Mouse (Mus musculus): ENCODE results near the gene Rhbdl3. TPM values are rescaled to one million over a fixed set of nuclear protein-coding genes. Genes with fewer than 3 reads are reported as not detected.

Gene Rhbdl3
- polyA plus RNA-seq, 1 experiment from 2014 or later: 3.3 TPM

GRCm38 (mm10) chr11:80302536-80302935 is 1.8 kb downstream of the Rhbdl3 start:
- H3K4me2 ChIP-seq (replicated peaks; ENCODE audit: low read depth, low read length): peak overlapping the region; percentile 99
- no peaks in the 10 kb centered on the region for H3K36me3 ChIP-seq (ENCODE audit: control insufficient read depth, insufficient read depth, low read length)
- peaks cover 7% of the 10 kb centered on the region; the same call in 1 of the 2 replicates for H3K27me3 ChIP-seq (ENCODE audit: control insufficient read depth, insufficient read depth, low read length)
- H3K9me3 ChIP-seq (ENCODE audit: control insufficient read depth, low read depth, low read length): no peaks in the 10 kb centered on the region
- WGBS: 3% methylated on average over 11 of the region's 11 CpGs
- H3K9ac ChIP-seq (replicated peaks; ENCODE audit: low read depth, low read length): no peak overlapping the region
- peak overlapping the region; percentile 64 for H3K4me3 ChIP-seq (ENCODE audit: low read depth, low read length)
- peak; percentile 59 for ATAC-seq (ENCODE audit: insufficient number of reproducible peaks, insufficient read depth, low FRiP score, low read depth)
- no peak overlapping the region for H3K27ac ChIP-seq (ENCODE audit: low read length)
- peaks cover 7% of the 10 kb centered on the region; the same call in 1 of the 2 replicates for H3K4me1 ChIP-seq (ENCODE audit: control insufficient read depth, insufficient read depth, low read length)

DNA sequence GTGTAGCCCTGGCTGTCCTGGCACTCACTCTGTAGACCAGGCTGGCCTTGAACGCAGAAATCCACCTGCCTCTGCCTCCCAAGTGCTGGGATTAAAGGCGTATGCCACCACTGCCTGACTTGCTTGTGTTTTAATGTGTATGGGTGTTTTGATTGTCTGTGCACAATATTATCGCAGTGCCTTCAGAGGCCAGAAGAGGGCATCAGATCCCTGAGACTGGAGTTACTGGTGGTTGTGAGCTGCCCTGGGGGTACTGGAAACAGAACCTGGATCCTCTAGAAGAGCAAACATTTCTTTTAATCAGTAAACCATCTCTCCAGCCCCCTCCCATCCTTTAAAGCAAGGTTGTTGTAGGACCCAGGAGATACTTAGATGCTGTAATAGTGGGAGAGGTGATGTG is 3.0 kb downstream of the Rhbdl3 start:
- 92% methylated on average over 3 of the region's 3 CpGs for WGBS
- no peak for ATAC-seq (ENCODE audit: insufficient number of reproducible peaks, insufficient read depth, low FRiP score, low read depth)

DNA sequence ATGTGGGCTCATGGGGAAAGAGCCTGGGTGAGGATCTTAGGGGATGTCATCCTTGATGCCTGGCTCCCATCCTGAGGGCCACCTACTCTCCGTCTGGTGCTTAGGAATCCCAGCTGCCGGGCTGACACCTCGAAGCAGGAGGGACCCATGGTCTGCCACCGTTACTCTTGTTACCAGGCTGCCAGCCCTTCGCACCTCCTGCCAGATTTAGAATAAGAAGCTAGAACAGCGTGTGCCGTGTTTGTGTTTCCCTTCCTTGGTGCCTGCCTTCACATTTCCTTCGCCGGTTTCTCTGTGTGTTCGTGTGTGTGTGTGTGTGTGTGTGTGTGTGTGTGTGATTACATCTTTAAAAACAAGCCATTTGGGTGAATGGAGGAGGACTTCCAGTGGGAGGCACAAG is 4.1 kb downstream of the Rhbdl3 start:
- Histone ChIP-seq H3K9me3 (ENCODE audit: control insufficient read depth, low read depth, low read length) (no peaks in the 10 kb centered on the region), H3K4me1 (ENCODE audit: control insufficient read depth, insufficient read depth, low read length) (peaks cover 7% of the 10 kb centered on the region; the same call in 1 of the 2 replicates), H3K4me2 (replicated peaks; ENCODE audit: low read depth, low read length) (no peak overlapping the region), H3K27ac (ENCODE audit: low read length) (no peak overlapping the region), H3K4me3 (ENCODE audit: low read depth, low read length) (no peak overlapping the region), H3K9ac (replicated peaks; ENCODE audit: low read depth, low read length) (no peak overlapping the region), H3K27me3 (ENCODE audit: control insufficient read depth, insufficient read depth, low read length) (0 out of 2 replicates have a peak, but pooled peaks cover 2% of the 10 kb centered on the region), H3K36me3 (ENCODE audit: control insufficient read depth, insufficient read depth, low read length) (no peaks in the 10 kb centered on the region)
- ATAC-seq (ENCODE audit: insufficient number of reproducible peaks, insufficient read depth, low FRiP score, low read depth): no peak
- WGBS: 75% methylated on average over 10 of the region's 10 CpGs

More for the DNA sequence above, 3.0 kb downstream of the Rhbdl3 start:
- H3K9ac ChIP-seq (replicated peaks; ENCODE audit: low read depth, low read length): no peak overlapping the region
- H3K4me2 ChIP-seq (replicated peaks; ENCODE audit: low read depth, low read length): no peak overlapping the region
- no peaks in the 10 kb centered on the region for H3K36me3 ChIP-seq (ENCODE audit: control insufficient read depth, insufficient read depth, low read length)
- H3K4me3 ChIP-seq (ENCODE audit: low read depth, low read length): no peak overlapping the region
- H3K27ac ChIP-seq (ENCODE audit: low read length): no peak overlapping the region
- peaks cover 7% of the 10 kb centered on the region; the same call in 1 of the 2 replicates for H3K4me1 ChIP-seq (ENCODE audit: control insufficient read depth, insufficient read depth, low read length)
- H3K27me3 ChIP-seq (ENCODE audit: control insufficient read depth, insufficient read depth, low read length): peaks cover 7% of the 10 kb centered on the region; the same call in 1 of the 2 replicates
- H3K9me3 ChIP-seq (ENCODE audit: control insufficient read depth, low read depth, low read length): no peaks in the 10 kb centered on the region

- no peaks in the 10 kb centered on the region for H3K4me1 ChIP-seq (ENCODE audit: control insufficient read depth, insufficient read depth, low read length)
- no peak for ATAC-seq (ENCODE audit: insufficient number of reproducible peaks, insufficient read depth, low FRiP score, low read depth)
- H3K9ac ChIP-seq (replicated peaks; ENCODE audit: low read depth, low read length): no peak overlapping the region
- no peaks in the 10 kb centered on the region for H3K27me3 ChIP-seq (ENCODE audit: control insufficient read depth, insufficient read depth, low read length)
- no peak overlapping the region for H3K4me3 ChIP-seq (ENCODE audit: low read depth, low read length)
- no peaks in the 10 kb centered on the region for H3K9me3 ChIP-seq (ENCODE audit: control insufficient read depth, low read depth, low read length)
- H3K36me3 ChIP-seq (ENCODE audit: control insufficient read depth, insufficient read depth, low read length): no peaks in the 10 kb centered on the region
- H3K4me2 ChIP-seq (replicated peaks; ENCODE audit: low read depth, low read length): no peak overlapping the region
- H3K27ac ChIP-seq (ENCODE audit: low read length): no peak overlapping the region
- WGBS: 51% methylated on average over 6 of the region's 6 CpGs
These were observed 7.8 kb downstream of the Rhbdl3 start for GRCm38 (mm10) chr11:80308537-80308936.

GRCm38 (mm10) chr11:80311271-80311670 is 10.6 kb downstream of the Rhbdl3 start:
- Histone ChIP-seq H3K36me3 (ENCODE audit: control insufficient read depth, insufficient read depth, low read length) (no peaks in the 10 kb centered on the region), H3K4me2 (replicated peaks; ENCODE audit: low read depth, low read length) (no peak overlapping the region), H3K4me3 (ENCODE audit: low read depth, low read length) (no peak overlapping the region), H3K9ac (replicated peaks; ENCODE audit: low read depth, low read length) (no peak overlapping the region), H3K4me1 (ENCODE audit: control insufficient read depth, insufficient read depth, low read length) (no peaks in the 10 kb centered on the region), H3K9me3 (ENCODE audit: control insufficient read depth, low read depth, low read length) (no peaks in the 10 kb centered on the region), H3K27me3 (ENCODE audit: control insufficient read depth, insufficient read depth, low read length) (no peaks in the 10 kb centered on the region), H3K27ac (ENCODE audit: low read length) (no peak overlapping the region)
- no peak for ATAC-seq (ENCODE audit: insufficient number of reproducible peaks, insufficient read depth, low FRiP score, low read depth)
- 69% methylated on average over 4 of the region's 4 CpGs for WGBS

DNA sequence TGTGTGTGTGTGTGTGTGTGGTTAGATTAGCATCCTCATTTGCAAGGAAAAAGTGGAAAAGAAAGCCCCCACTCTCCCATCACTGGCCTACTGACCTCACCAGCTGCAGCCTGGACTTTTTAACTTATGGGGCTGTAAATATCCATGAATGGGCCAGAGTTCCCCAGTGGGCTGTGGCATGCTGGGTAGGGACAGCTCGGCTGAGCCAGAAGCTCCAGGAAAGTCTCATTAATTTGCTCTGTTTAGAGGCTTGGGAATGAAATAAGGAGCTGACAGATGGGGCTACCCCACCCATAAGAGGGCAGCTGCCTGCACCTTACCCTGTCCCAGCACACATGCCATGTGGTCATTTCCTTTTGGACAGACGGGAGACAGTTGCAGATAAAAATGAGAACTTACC is 11.3 kb downstream of the Rhbdl3 start:
- Histone ChIP-seq H3K27ac (ENCODE audit: low read length) (no peak overlapping the region), H3K9ac (replicated peaks; ENCODE audit: low read depth, low read length) (no peak overlapping the region), H3K4me3 (ENCODE audit: low read depth, low read length) (no peak overlapping the region), H3K9me3 (ENCODE audit: control insufficient read depth, low read depth, low read length) (no peaks in the 10 kb centered on the region), H3K36me3 (ENCODE audit: control insufficient read depth, insufficient read depth, low read length) (no peaks in the 10 kb centered on the region), H3K4me2 (replicated peaks; ENCODE audit: low read depth, low read length) (no peak overlapping the region), H3K27me3 (ENCODE audit: control insufficient read depth, insufficient read depth, low read length) (no peaks in the 10 kb centered on the region), H3K4me1 (ENCODE audit: control insufficient read depth, insufficient read depth, low read length) (no peaks in the 10 kb centered on the region)
- WGBS: 40% methylated on average over 2 of the region's 2 CpGs
- no peak for ATAC-seq (ENCODE audit: insufficient number of reproducible peaks, insufficient read depth, low FRiP score, low read depth)

DNA sequence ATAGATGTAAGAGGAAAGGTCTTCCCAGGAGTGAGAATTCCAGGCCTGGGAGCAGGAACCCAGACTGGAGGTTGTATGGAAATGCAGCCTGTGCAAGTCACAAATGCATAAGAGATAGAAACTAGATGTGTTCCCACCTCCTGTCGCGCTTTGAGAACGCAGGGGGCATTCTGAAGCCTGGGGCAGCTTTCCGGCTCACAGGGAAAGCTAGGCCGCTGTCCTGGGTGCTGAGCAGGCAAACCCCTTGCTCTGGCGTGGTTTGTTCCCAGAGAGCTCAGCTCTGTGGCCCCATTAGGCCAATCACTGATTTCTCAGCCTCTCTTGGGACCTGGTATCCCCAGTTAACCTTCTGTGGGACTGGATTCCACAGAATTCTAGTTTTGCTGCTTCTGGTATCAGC is 11.9 kb downstream of the Rhbdl3 start:
- no peaks in the 10 kb centered on the region for H3K36me3 ChIP-seq (ENCODE audit: control insufficient read depth, insufficient read depth, low read length)
- no peaks in the 10 kb centered on the region for H3K27me3 ChIP-seq (ENCODE audit: control insufficient read depth, insufficient read depth, low read length)
- H3K27ac ChIP-seq (ENCODE audit: low read length): no peak overlapping the region
- no peaks in the 10 kb centered on the region for H3K4me1 ChIP-seq (ENCODE audit: control insufficient read depth, insufficient read depth, low read length)
- no peak overlapping the region for H3K9ac ChIP-seq (replicated peaks; ENCODE audit: low read depth, low read length)
- no peak for ATAC-seq (ENCODE audit: insufficient number of reproducible peaks, insufficient read depth, low FRiP score, low read depth)
- 3% methylated on average over 6 of the region's 6 CpGs for WGBS
- no peaks in the 10 kb centered on the region for H3K9me3 ChIP-seq (ENCODE audit: control insufficient read depth, low read depth, low read length)
- no peak overlapping the region for H3K4me2 ChIP-seq (replicated peaks; ENCODE audit: low read depth, low read length)
- H3K4me3 ChIP-seq (ENCODE audit: low read depth, low read length): no peak overlapping the region

- Histone ChIP-seq H3K4me2 (replicated peaks; ENCODE audit: low read depth, low read length) (no peak overlapping the region), H3K4me3 (ENCODE audit: low read depth, low read length) (no peak overlapping the region), H3K4me1 (ENCODE audit: control insufficient read depth, insufficient read depth, low read length) (no peaks in the 10 kb centered on the region), H3K27ac (ENCODE audit: low read length) (no peak overlapping the region), H3K9ac (replicated peaks; ENCODE audit: low read depth, low read length) (no peak overlapping the region), H3K27me3 (ENCODE audit: control insufficient read depth, insufficient read depth, low read length) (no peaks in the 10 kb centered on the region), H3K9me3 (ENCODE audit: control insufficient read depth, low read depth, low read length) (no peaks in the 10 kb centered on the region), H3K36me3 (ENCODE audit: control insufficient read depth, insufficient read depth, low read length) (no peaks in the 10 kb centered on the region)
- no peak for ATAC-seq (ENCODE audit: insufficient number of reproducible peaks, insufficient read depth, low FRiP score, low read depth)
- WGBS: 65% methylated on average over 1 of the region's 1 CpGs
These were observed 12.8 kb downstream of the Rhbdl3 start for GRCm38 (mm10) chr11:80313462-80313861.

- H3K4me1 ChIP-seq (ENCODE audit: control insufficient read depth, insufficient read depth, low read length): no peaks in the 10 kb centered on the region
- 79% methylated on average over 4 of the region's 4 CpGs for WGBS
- no peaks in the 10 kb centered on the region for H3K9me3 ChIP-seq (ENCODE audit: control insufficient read depth, low read depth, low read length)
- H3K27me3 ChIP-seq (ENCODE audit: control insufficient read depth, insufficient read depth, low read length): no peaks in the 10 kb centered on the region
- H3K4me3 ChIP-seq (ENCODE audit: low read depth, low read length): no peak overlapping the region
- no peak overlapping the region for H3K27ac ChIP-seq (ENCODE audit: low read length)
- no peak overlapping the region for H3K9ac ChIP-seq (replicated peaks; ENCODE audit: low read depth, low read length)
- H3K36me3 ChIP-seq (ENCODE audit: control insufficient read depth, insufficient read depth, low read length): no peaks in the 10 kb centered on the region
- no peak overlapping the region for H3K4me2 ChIP-seq (replicated peaks; ENCODE audit: low read depth, low read length)
- ATAC-seq (ENCODE audit: insufficient number of reproducible peaks, insufficient read depth, low FRiP score, low read depth): no peak
These were observed 13.2 kb downstream of the Rhbdl3 start for GRCm38 (mm10) chr11:80313944-80314343.
